Mouse (Mus musculus) G1E (cell line): ENCODE data around the gene Arhgap6.

Source experiments
- CTCF ChIP-seq: IDR thresholded peaks from 2 replicates; pipeline ENCODE4 v1.5.1; 2012; ENCODE audit warnings: low read depth, low read length, inconsistent platforms, mixed read lengths
- GATA1 ChIP-seq: IDR thresholded peaks from 2 replicates; pipeline ENCODE4 v1.6.1; 2012; ENCODE audit warnings: borderline replicate concordance, low read length, inconsistent platforms, mixed read lengths
- GATA2 ChIP-seq: IDR thresholded peaks from 2 replicates; pipeline ENCODE4 v1.6.1; 2012; ENCODE audit warnings: low read depth, low read length, inconsistent platforms, borderline replicate concordance
- POLR2AphosphoS5 ChIP-seq: IDR thresholded peaks from 2 replicates; pipeline ENCODE4 v1.6.1; 2012; ENCODE audit warnings: low read depth, low read length, inconsistent platforms; ENCODE audit not compliant: insufficient replicate concordance

DNA sequence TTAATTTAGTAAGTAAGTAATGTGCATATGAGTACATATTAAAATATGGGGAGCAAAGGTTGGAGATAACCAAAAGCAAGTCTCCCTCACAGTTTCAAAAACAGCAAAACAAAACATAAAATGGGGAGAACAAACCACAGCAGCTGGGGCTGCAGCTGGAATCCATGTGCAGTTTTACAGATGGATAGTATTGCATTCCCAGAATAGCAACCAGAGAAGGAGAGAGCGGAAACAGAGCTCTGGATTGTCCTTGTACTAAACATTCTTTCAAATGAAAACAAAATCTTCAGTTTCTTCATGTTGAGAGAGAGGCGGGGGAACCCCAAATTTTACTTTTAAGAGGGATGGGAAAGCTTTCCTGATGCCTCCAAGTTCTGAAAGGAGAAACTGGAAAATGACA, 467.3 kb downstream of the Arhgap6 start:
- TF ChIP-seq CTCF (no peak), GATA1 (no peak), POLR2AphosphoS5 (no peak), GATA2 (no peak)
